Mouse (Mus musculus) liver, postnatal 0 days (tissue): ENCODE results near the gene Eef1a2.

Experiments
- CTCF ChIP-seq: sonication (generic); IDR thresholded peaks from 2 replicates; pipeline ENCODE4 v1.5.1; 2016; ENCODE audit warnings: antibody characterized with exemption, low read depth
- EP300 ChIP-seq: IDR thresholded peaks from 2 replicates; pipeline ENCODE4 v1.6.1; 2016; ENCODE audit warnings: antibody characterized with exemption, low read depth, mild to moderate bottlenecking

DNA sequence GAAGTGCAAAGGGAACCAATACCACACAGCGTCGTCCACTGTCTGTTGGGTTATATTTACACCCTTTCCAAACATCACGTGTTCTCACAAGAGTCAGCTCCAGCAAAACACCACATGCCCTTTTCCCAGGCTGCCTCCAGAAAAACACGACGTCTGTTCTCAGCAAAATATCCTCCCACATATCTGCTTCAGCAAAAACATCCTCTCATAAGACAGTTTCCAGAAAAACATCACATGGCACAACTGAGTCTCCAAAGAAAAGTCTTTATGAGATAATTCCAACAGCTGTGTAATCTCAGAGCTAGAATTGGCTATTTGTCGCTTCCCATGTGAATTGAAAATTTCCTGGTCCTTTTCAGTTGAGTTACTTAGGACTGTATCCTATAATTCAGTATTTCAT is 24.1 kb upstream of the Eef1a2 start:
- TF ChIP-seq CTCF = no peak
- no peak for TF ChIP-seq EP300
